Mouse (Mus musculus): ENCODE measurements around the gene Rad9a. TPM values are rescaled to one million over a fixed set of nuclear protein-coding genes. Genes with fewer than 3 reads are reported as not detected.

The Rad9a gene
- polyA plus RNA-seq, 1 experiment, result 16.7 TPM

DNA sequence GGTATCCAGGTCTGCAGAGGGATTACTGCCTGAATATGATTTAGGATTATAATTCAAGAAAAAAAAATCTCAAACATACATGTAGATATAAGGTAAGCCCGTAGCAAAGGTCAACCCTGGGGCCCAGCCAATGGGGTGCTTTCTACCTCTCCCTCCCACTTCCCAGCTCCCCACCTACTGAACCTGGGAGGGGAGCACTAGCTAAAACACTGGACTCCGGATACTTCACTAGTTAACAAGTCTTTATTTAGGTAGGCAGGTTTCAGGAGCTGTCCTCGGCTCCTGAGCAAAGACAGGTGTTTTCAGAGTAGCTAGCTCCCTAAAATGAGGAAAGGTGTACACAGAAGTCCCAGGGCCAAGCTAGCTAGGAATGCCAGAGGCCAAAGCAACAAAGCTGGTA is 37.4 kb downstream of the Rad9a start:
- Histone ChIP-seq H3ac (ENCODE audit: control insufficient read depth, insufficient read length) (no peak overlapping the region), H3K79me2 (ENCODE audit: control insufficient read depth, insufficient read depth) (peaks cover 13% of the 10 kb centered on the region), H3K4me2 (ENCODE audit: low read depth) (peak overlapping the region; percentile 96), H3K4me3 (peak overlapping the region; percentile 54), H3K27me3 (ENCODE audit: control insufficient read depth, insufficient read depth, insufficient read length) (no peaks in the 10 kb centered on the region), H3K36me3 (ENCODE audit: control insufficient read depth, insufficient read depth) (peaks cover 10% of the 10 kb centered on the region)
- TF ChIP-seq REST (IDR thresholded peaks at IDR 0.05; ENCODE audit: insufficient read depth, insufficient read length) (no peak), MYOG (IDR thresholded peaks at IDR 0.05; ENCODE audit: control insufficient read depth in 1 of 3, insufficient read depth in 1 of 3, insufficient read length in 2 of 3, low read depth in 2 of 3) (no peak), POLR2AphosphoS2 (IDR thresholded peaks at IDR 0.05; ENCODE audit: insufficient read length, low read depth) (no peak), USF1 (IDR thresholded peaks at IDR 0.05; ENCODE audit: low read depth) (no peak), MYOD1 (IDR thresholded peaks at IDR 0.05; ENCODE audit: control insufficient read depth in 1 of 3, insufficient read length in 2 of 3, low read depth in 2 of 3) (no peak), TCF12 (IDR thresholded peaks at IDR 0.05; ENCODE audit: insufficient read depth, poor library complexity, severe bottlenecking) (no peak), TCF3 (IDR thresholded peaks at IDR 0.05; ENCODE audit: insufficient read length, low read depth) (no peak), SRF (IDR thresholded peaks at IDR 0.05; ENCODE audit: control insufficient read depth, insufficient read length, low read depth) (no peak), MAX (IDR thresholded peaks at IDR 0.05; ENCODE audit: low read depth) (no peak), CEBPB (IDR thresholded peaks at IDR 0.05; ENCODE audit: insufficient read depth, poor library complexity, severe bottlenecking) (no peak), E2F4 (IDR thresholded peaks at IDR 0.05; ENCODE audit: insufficient read depth) (no peak), POLR2A (IDR thresholded peaks at IDR 0.05; ENCODE audit: insufficient read length, low read depth) (no peak)

DNA sequence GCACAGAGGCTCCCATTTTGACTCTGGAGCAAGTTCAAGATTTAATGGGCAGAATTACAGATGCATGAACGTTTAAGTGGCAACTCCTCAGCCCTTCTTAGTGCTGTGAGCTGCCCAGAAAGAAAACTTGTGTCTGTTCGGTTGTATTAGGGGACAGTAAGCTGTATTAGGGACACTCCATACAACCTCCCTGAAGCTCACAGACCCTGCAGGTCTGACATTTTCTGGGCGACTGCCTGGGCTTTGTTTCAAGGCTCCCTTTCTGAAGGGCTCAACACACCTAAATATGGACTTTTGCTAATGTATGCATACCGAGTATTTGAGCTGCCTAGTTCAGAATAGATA is 37.9 kb downstream of the Rad9a start:
- Histone ChIP-seq H3K27me3 (ENCODE audit: control insufficient read depth, insufficient read depth, insufficient read length) (no peaks in the 10 kb centered on the region), H3K4me2 (ENCODE audit: low read depth) (peak overlapping the region; percentile 96), H3K4me3 (peak overlapping the region; percentile 54), H3K36me3 (ENCODE audit: control insufficient read depth, insufficient read depth) (peaks cover 10% of the 10 kb centered on the region), H3ac (ENCODE audit: control insufficient read depth, insufficient read length) (peak overlapping the region; percentile 64), H3K79me2 (ENCODE audit: control insufficient read depth, insufficient read depth) (peaks cover 13% of the 10 kb centered on the region)
- TF ChIP-seq TCF3 (IDR thresholded peaks at IDR 0.05; ENCODE audit: insufficient read length, low read depth) (no peak), CEBPB (IDR thresholded peaks at IDR 0.05; ENCODE audit: insufficient read depth, poor library complexity, severe bottlenecking) (no peak), MYOD1 (IDR thresholded peaks at IDR 0.05; ENCODE audit: control insufficient read depth in 1 of 3, insufficient read length in 2 of 3, low read depth in 2 of 3) (no peak), POLR2AphosphoS2 (IDR thresholded peaks at IDR 0.05; ENCODE audit: insufficient read length, low read depth) (no peak)

DNA sequence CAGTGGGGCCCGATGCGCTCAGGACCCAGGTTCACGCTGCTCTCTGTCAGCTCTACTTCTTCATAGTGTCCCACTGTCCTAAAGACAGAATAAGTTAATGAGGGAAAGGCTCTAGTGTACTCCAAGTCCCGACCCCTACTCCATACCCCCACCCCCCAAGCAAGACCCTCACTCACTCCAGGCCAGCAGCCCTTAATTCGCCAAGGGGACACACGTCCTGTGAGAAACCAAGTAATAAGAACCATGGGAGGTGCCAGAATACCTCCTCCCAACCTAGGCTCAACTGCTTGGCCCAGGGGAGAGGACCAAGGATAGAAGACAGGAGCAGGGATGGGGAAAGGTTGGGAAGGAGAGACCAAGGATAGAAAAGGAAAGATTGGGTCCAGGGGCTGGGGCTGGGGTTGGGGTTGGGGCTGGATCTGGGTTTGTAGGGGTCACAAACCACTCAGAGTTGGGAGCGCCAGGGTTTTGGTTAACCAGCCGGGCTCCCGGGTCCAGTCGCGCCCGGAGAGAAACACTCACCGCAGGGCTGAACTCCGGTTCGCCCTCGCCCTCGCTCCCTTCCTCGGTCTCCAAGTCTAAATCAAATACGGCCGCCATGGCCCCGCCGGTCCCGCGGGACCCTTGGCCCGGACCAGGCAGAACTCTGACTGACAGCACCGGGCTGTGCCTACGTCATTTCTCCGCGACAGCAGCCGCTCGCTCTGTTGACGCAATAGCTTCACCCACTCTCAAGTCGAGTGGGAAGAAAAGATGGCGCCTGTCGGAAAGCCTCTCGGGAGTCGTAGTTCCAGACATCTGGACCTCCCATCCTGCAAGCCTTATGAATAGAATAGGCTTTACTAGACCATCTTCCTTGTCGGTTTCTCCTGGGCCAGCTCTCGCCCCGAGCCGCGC is 38.6 kb downstream of the Rad9a start, which contains the start of gene Rps6kb2:
TSS of gene Rps6kb2 (minus strand) at position 709 of the 897 bp plus-strand sequence.
- H3K27me3 ChIP-seq (ENCODE audit: control insufficient read depth, insufficient read depth, insufficient read length), result no peaks in the 10 kb centered on the region
- TF ChIP-seq SRF (IDR thresholded peaks at IDR 0.05; ENCODE audit: control insufficient read depth, insufficient read length, low read depth), result peak; percentile 84
- peak; percentile 65 for TF ChIP-seq POLR2A (IDR thresholded peaks at IDR 0.05; ENCODE audit: insufficient read length, low read depth)
- peak; percentile 80 for TF ChIP-seq CEBPB (IDR thresholded peaks at IDR 0.05; ENCODE audit: insufficient read depth, poor library complexity, severe bottlenecking)
- TF ChIP-seq MAX (IDR thresholded peaks at IDR 0.05; ENCODE audit: low read depth), result no peak
- no peak for TF ChIP-seq TCF12 (IDR thresholded peaks at IDR 0.05; ENCODE audit: insufficient read depth, poor library complexity, severe bottlenecking)
- TF ChIP-seq E2F4 (IDR thresholded peaks at IDR 0.05; ENCODE audit: insufficient read depth), result no peak
- peak; percentile 62 for TF ChIP-seq POLR2AphosphoS2 (IDR thresholded peaks at IDR 0.05; ENCODE audit: insufficient read length, low read depth)
- peak in 1 of 3 experiments; percentile 43 for TF ChIP-seq MYOG (IDR thresholded peaks at IDR 0.05; ENCODE audit: control insufficient read depth in 1 of 3, insufficient read depth in 1 of 3, insufficient read length in 2 of 3, low read depth in 2 of 3)
- peak; percentile 2 to 81 (median 80) for TF ChIP-seq MYOD1 (IDR thresholded peaks at IDR 0.05; ENCODE audit: control insufficient read depth in 1 of 3, insufficient read length in 2 of 3, low read depth in 2 of 3)
- TF ChIP-seq USF1 (IDR thresholded peaks at IDR 0.05; ENCODE audit: low read depth), result no peak
- no peak for TF ChIP-seq REST (IDR thresholded peaks at IDR 0.05; ENCODE audit: insufficient read depth, insufficient read length)
- no peak for TF ChIP-seq TCF3 (IDR thresholded peaks at IDR 0.05; ENCODE audit: insufficient read length, low read depth)
- H3ac ChIP-seq (ENCODE audit: control insufficient read depth, insufficient read length), result peak within 1 kb of the TSS; percentile 64
- H3K4me2 ChIP-seq (ENCODE audit: low read depth), result peak within 1 kb of the TSS; percentile 96
- peaks cover 10% of the 10 kb centered on the region for H3K36me3 ChIP-seq (ENCODE audit: control insufficient read depth, insufficient read depth)
- H3K4me3 ChIP-seq, result peak within 1 kb of the TSS; percentile 54
- H3K79me2 ChIP-seq (ENCODE audit: control insufficient read depth, insufficient read depth), result peaks cover 13% of the 10 kb centered on the region

DNA sequence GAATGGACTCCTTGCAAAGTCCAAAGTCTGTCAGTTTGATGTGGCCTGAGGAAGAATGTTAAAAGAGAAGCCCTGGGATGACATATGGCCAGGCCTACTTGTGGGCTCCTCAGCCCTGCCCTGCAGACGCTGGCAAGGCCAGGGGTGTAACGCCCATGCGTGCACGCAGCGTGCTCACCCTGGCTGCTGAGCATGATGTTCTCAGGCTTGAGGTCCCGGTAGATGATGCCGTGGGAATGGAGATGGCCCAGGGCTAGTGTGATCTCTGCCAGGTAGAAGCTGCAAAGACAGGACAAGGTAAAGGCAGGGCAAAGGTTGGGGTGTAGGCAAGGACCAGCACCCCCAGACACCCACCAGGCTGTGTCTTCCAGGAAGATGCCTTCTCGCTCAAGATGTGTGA is 42.4 kb downstream of the Rad9a start:
- Histone ChIP-seq H3K79me2 (ENCODE audit: control insufficient read depth, insufficient read depth) (peaks cover 13% of the 10 kb centered on the region), H3K4me3 (no peak overlapping the region), H3ac (ENCODE audit: control insufficient read depth, insufficient read length) (no peak overlapping the region), H3K27me3 (ENCODE audit: control insufficient read depth, insufficient read depth, insufficient read length) (no peaks in the 10 kb centered on the region), H3K36me3 (ENCODE audit: control insufficient read depth, insufficient read depth) (peaks cover 12% of the 10 kb centered on the region), H3K4me2 (ENCODE audit: low read depth) (no peak overlapping the region)
- TF ChIP-seq MYOG (IDR thresholded peaks at IDR 0.05; ENCODE audit: control insufficient read depth in 1 of 3, insufficient read depth in 1 of 3, insufficient read length in 2 of 3, low read depth in 2 of 3) (no peak), E2F4 (IDR thresholded peaks at IDR 0.05; ENCODE audit: insufficient read depth) (no peak), REST (IDR thresholded peaks at IDR 0.05; ENCODE audit: insufficient read depth, insufficient read length) (no peak), POLR2AphosphoS2 (IDR thresholded peaks at IDR 0.05; ENCODE audit: insufficient read length, low read depth) (no peak), TCF3 (IDR thresholded peaks at IDR 0.05; ENCODE audit: insufficient read length, low read depth) (no peak), MAX (IDR thresholded peaks at IDR 0.05; ENCODE audit: low read depth) (no peak), SRF (IDR thresholded peaks at IDR 0.05; ENCODE audit: control insufficient read depth, insufficient read length, low read depth) (no peak), TCF12 (IDR thresholded peaks at IDR 0.05; ENCODE audit: insufficient read depth, poor library complexity, severe bottlenecking) (no peak), POLR2A (IDR thresholded peaks at IDR 0.05; ENCODE audit: insufficient read length, low read depth) (no peak), MYOD1 (IDR thresholded peaks at IDR 0.05; ENCODE audit: control insufficient read depth in 1 of 3, insufficient read length in 2 of 3, low read depth in 2 of 3) (no peak), USF1 (IDR thresholded peaks at IDR 0.05; ENCODE audit: low read depth) (no peak), CEBPB (IDR thresholded peaks at IDR 0.05; ENCODE audit: insufficient read depth, poor library complexity, severe bottlenecking) (no peak)
